Mouse (Mus musculus) urinary bladder, adult 18-20 months (tissue): ENCODE results near the gene Nes.

ENCODE experiments used
- DNase-seq, 2 experiments: peaks; one replicate each; pipeline ENCODE4 v3.0.0; 2022; ENCODE audit warnings: low spot score in 2 of 2, mixed read lengths in 2 of 2

Gene Nes

GRCm38 (mm10) chr3:87970939-87971488 is at the start of gene Nes:
Gene Nes, plus strand, starts transcription at chr3:87971078.
- DNase-seq = no peak

GRCm38 (mm10) chr3:87924996-87925395 is 45.9 kb upstream of the Nes start:
- DNase-seq = no peak

- DNase-seq = no peak
These were observed 43.4 kb upstream of the Nes start for GRCm38 (mm10) chr3:87927452-87927851.

- no peak for DNase-seq
These were observed 41.4 kb upstream of the Nes start for GRCm38 (mm10) chr3:87929341-87930077.

- peak; percentile 91 to 96 for DNase-seq
These were observed 40.6 kb upstream of the Nes start, which contains the start of the genes Isg20l2 and Rrnad1 for GRCm38 (mm10) chr3:87930078-87930795. Gene Isg20l2, plus strand, starts transcription at chr3:87930314. Gene Rrnad1, minus strand, starts transcription at chr3:87930717.

GRCm38 (mm10) chr3:87934026-87934425 is 36.9 kb upstream of the Nes start:
- no peak for DNase-seq

GRCm38 (mm10) chr3:87934501-87934900 is 36.4 kb upstream of the Nes start:
- no peak for DNase-seq

GRCm38 (mm10) chr3:87935201-87935600 is 35.7 kb upstream of the Nes start:
- DNase-seq = no peak

- DNase-seq = peak; percentile 65 to 68
These were observed 35.1 kb upstream of the Nes start for GRCm38 (mm10) chr3:87935776-87936175.

- DNase-seq = no peak
These were observed 30.3 kb upstream of the Nes start for GRCm38 (mm10) chr3:87940611-87941010.

- DNase-seq = no peak
These were observed 28.4 kb upstream of the Nes start for GRCm38 (mm10) chr3:87942471-87942870.

GRCm38 (mm10) chr3:87943586-87943985 is 27.3 kb upstream of the Nes start:
- DNase-seq = no peak

GRCm38 (mm10) chr3:87944838-87945600 is 25.9 kb upstream of the Nes start:
- peak in 1 of 2 experiments; percentile 29 for DNase-seq

GRCm38 (mm10) chr3:87945781-87946540 is 24.9 kb upstream of the Nes start:
- DNase-seq = no peak

- no peak for DNase-seq
These were observed 24.4 kb upstream of the Nes start for GRCm38 (mm10) chr3:87946541-87946860.

GRCm38 (mm10) chr3:87947056-87947810 is 23.6 kb upstream of the Nes start:
- no peak for DNase-seq

- DNase-seq = no peak
These were observed 23.1 kb upstream of the Nes start for GRCm38 (mm10) chr3:87947811-87948199.

- DNase-seq = no peak
These were observed 22.3 kb upstream of the Nes start, which contains the start of gene Crabp2 for GRCm38 (mm10) chr3:87948378-87949265. Gene Crabp2, plus strand, starts transcription at chr3:87948666.

- DNase-seq = no peak
These were observed 21.5 kb upstream of the Nes start for GRCm38 (mm10) chr3:87949266-87949954.
